Mouse (Mus musculus) cerebellum, adult 9-11 months (tissue): ENCODE measurements at regions not wholly inside any gene's neighbourhood (a gene's known extent, or its start where the extent isn't known, plus 50 kb on each side); places are given as distances from the start of the nearest gene placed in this dataset.
"Not testable (repeated sequence)": the region's sequence is repeated elsewhere in the genome, so short reads cannot be mapped to it uniquely, and the experiment has no call there.

Experiments
- DNase-seq: peaks from one replicate; pipeline ENCODE4 v3.0.0; 2022

DNA sequence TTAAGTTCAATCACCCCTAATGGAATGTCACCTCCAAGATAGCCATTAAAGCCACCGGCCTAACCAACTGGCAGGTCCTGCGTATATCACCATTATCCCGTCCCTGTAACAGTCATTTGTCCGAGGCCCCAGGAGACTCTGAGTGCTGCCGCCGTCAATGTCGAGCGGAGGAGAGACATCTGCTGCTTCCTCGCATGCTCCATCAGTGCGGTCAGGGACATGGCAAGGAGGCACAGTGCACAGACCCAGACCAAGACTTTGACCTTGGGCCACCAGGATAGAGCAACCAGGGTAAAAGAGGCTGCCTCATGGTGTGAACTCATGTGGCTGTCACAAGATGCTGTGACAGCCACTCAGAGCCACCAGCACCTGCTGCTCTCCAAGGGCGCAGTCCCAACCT, 172.9 kb downstream of the Tomm20 start:
- DNase-seq = no peak

DNA sequence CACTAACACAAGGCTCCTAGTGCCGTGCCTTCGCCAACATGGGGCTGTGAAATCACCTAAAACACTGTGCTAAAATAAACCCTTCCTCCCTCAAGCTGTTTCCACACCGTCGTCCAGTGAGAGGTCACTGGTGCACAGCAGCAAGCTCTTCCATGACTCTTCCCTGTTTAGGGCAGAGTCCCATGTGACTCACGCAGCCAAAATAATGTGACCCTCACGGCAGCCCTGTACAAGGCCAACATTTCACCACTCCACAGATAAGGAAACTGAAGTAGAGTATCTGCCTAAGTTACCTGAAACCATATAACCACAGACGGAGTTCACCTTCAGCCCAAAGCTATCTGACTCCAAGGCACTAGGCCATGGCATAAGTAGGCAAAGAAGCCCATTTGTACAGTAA, 173.4 kb downstream of the Tomm20 start:
- no peak for DNase-seq

DNA sequence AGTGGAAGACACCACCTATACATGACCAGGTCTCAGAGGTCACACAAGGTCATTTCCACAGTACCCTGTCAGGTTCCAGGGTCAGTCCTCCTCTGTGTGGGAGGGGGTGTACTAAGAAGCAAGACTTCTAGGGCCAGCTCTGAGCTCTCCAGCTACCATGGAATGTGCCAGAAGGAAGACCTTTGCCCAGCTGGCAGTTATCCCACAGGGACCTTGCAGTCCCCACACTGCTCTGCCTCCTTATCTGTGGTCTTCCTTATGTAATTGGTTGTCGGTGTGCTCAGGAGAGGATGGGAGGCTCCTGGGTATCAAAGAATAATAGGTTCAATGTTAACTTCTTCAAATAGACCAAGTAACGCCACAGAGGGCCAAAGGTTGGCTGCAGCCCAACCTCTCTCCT, 175.3 kb downstream of the Tomm20 start:
- not testable (repeated sequence) for DNase-seq

DNA sequence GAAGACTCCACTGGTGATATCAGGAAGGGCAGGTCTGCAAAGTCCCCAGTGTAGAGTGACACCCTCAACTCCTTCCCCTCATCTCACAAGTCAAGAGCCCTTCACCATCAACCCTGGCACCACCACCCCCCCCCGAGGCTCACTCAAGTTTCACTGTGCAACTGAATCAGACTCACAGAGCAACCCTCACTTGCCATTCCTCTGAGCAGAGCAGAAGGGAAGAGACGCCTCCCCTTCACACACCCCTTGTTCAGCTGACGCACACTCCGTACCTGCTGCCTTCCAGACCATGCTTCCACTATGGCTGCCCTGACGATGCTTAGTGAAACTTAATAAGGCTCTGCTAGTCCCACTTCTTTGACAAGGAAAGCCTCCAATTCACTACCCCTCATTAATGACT, 174.4 kb upstream of the Irf2bp2 start:
- DNase-seq = no peak

DNA sequence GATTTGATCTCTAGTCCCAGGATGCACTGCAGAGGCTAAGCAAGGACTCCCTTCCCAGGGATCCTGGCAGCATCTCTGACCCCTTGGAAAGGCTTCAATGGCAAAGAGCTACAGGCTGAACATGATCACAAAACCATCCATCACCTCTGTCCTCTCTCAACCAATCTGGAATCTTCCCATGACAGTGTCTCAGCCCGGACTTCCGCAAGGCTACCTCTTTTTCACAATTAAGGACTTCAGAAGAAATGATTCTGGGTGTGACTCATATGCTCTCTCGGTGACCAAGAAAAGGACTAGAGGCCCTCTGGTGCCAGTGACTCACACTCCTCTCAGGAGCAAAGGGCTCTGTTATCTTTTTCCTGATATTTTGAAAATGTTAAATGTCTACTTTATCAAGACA, 173.6 kb upstream of the Irf2bp2 start:
- DNase-seq = no peak

DNA sequence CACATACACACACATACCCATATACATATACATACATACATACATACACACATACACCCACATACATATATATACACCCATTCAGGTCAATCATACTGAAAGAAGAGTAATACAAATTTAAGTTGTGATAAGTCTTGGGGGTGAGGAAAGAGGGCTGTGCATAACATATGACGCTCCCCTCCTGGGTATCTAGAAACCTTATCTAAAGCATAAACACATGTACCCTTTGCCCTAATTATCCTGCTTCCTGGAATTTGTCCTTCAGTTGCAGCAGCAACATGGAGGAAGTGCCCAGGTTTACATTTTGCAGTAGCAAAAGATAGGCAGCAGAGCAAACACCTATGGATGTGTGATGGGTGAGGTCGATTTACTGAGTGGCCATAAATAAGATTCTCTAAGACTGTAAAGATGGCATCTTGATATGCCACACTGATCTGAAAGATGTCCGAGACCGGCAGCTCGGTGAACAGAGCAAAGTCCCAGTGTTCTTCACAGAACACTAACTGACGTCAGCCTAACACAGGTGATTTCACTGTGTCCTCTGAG, 172.0 kb upstream of the Irf2bp2 start:
- DNase-seq = no peak

DNA sequence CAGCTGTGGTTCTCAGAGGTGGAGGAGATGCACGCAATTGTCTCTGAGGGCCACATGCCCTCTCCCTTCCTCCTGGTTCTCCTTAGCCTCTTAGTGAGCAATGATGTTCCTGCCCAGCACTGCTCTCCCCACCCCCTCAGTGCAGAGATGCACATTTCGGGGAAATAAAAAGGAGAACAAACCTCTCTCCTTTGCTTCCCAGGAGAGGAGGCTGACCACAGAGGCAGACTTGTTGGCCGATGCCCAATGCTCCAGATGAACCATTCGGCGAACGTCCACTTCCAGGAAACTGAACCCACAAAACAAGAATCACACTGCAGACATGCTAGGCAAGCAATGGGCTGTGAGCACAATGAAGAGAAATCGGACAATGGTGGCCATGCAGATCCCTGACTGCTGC, 169.8 kb upstream of the Irf2bp2 start:
- no peak for DNase-seq

DNA sequence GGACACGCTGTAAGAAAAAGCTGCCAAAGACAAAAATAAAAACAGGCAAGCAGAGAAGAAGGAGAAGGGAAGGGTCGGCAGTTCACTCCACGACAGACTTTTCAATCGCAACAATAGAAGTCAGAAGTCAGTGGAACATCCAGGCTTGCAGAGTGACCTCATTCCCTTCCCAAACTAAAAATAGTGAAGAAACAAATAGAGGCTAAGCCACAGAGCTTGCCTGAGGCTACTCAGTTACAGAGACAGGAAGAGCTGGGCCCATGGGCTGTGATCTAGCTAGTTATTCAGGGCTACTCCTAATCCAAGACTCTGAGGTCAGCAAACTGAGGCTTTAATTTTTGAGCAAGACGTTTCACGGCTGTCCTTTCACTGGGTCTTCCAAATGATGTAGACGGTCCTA, 165.9 kb upstream of the Irf2bp2 start:
- no peak for DNase-seq

DNA sequence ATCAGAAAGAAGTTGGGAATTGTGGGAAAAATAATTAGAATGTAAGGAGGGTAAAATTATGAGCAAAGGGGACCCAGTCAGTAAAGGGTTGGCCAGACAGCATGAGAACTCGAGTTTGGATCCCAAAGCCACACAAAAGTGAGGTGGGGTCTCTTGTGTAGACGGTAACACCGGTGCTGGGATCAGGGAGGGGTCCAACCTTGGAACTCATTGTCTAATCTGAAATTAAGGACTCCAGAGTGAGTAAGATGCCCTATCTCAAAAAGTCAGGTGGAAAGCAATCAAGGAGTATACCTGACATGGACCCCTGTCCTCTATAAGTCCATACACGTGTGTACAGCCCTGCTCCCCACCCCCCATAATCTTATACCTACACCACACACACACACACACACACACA, 165.2 kb upstream of the Irf2bp2 start:
- DNase-seq = no peak

DNA sequence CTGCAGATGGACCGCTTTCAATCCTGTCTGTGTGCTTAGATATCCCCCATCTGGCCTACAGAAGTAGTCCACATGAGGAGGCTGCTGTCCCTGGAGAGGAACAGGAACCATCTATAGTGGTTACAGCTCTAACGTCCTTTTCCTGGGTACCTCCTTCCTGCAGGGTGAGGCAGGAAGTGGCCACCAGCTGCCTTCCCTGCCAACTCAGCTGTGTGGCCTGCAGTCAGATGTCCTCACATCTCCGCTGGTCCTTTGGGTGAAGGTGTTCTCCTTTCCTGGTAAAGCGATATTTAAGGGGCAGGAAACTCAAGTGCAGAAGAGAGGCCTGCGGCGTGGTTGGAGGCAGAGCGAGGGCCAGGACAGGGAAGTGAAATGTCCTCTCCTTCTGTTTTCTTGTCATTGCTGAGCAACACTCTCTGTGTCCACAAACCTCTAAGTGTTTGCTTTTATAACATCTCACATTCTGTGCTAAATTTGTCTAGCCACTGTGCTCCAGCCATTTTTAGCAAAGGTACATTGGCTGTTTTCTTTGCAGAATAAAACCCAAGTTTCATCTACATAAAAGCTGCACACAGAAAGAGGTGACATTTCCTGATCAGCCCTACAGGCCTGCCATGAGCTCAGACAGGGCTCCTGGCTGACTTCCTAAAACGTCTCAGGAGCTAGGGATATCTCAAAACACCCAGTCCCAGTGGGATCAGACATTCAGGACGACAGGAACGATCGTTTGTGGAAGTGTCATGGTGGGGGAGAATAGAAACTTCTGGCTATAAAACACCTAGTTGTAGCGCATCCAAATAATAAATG, 164.4 kb upstream of the Irf2bp2 start:
- DNase-seq = no peak

DNA sequence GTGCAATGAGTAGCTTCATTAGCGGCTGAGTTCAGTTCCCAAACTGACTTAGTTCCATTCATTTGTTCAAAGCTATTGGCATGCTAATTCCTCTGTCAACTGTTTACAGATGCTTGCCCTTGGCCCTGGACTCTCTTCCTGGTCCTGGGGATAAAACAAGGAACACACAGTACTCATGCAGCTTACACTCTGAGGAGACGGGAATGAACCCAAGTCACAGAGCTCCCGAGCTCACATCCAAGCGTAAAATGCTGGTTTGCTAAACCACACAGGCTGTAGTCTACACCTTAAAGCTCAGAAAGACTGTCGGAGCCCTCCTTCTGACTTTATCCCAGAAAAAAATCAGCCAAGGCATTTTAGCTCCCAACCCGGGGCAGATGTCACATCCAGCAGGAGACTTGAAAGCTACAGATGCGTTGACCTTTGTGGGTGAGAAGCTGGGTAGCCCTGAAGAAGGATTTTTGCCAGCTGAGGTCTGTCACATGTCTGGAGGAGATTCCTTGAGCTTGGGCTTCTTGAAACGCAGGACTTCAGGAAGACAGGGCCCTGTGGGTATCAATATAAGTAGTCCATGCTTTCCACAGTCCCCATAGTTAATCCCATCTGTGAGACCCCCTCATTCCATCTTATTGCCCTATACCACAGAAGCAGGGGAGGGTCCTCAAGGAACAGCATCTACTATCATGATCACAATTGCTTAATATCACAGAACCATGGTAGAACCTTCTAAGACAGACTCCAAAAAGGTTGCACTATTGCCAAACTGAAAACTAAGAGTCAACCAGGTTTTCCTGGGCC, 162.7 kb upstream of the Irf2bp2 start:
- no peak for DNase-seq

DNA sequence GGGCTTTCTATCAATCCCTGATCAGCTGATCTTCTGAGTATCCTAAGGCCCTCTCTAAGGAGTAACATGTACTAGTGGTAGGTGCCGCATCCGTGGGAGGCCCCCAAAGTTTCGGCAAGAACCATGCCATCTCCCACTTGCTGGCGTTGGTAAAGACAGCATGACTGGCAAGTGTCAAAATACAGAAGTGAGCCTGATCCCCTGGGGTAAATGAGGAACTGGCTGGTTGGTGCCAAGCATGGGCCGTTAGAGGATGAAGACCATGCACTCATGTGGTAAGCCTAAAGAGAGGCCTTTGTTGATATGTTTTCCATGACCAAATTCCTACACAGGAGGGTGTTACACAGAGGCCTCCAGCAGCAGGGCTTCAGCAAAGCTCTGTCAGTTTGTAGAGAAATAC, 161.9 kb upstream of the Irf2bp2 start:
- DNase-seq = no peak

DNA sequence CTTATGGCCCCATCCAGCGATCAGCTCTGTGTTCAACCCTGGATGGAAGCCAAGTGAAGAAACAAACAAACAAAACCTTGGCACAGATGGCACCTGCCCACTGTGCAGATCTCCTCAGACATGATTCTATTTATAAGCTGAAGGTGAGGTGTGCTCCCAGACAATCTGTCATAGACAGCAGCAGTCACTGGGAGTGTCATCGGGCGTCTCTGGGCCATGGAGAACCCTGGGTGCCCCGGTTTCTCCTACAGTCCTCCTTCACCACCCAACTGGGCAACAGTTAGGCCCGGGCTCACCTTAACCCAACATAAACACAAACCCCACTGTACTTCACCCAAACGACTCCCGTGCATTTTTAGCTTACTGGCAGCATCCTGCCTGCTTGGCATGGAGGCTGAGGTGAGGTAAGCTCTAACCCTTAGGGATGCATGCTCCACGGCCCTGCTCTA, 160.6 kb upstream of the Irf2bp2 start:
- DNase-seq = peak; percentile 74

DNA sequence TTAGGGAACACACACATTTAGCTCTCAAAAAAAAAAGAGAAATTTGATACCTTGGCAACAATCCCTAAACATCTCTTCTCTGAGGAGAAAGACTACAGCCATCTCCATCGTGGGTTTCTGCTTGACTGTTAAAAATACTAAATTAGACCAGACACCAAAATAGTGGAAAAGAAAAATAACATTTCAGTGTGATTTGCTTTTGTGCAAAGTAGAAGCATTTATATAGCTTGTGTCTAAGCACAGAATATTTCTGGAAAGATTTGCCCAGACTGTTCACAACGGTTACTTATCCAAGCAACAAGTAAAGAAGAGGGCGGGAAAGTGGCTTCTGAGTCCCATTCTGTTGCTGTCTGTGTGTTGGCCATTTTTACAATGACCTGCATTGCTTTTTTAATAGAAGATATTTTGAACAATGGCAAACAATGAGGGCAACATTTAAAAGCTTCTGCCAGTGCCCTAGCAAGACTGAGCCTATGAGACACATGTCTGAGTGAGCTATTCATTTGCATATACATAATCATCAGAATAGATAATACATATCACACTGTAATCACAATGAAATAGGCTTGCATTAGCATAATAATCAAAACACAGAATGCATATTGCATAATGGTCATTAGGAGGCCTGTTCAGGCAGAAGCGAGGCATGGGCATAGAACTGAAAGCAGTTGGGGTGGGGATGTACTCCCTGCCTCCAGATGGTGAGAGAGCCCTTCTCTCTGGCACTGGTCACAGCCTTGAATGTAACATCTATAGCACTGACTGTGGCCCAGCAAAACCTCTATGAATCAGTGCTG, 159.5 kb upstream of the Irf2bp2 start:
- peak; percentile 33 for DNase-seq

DNA sequence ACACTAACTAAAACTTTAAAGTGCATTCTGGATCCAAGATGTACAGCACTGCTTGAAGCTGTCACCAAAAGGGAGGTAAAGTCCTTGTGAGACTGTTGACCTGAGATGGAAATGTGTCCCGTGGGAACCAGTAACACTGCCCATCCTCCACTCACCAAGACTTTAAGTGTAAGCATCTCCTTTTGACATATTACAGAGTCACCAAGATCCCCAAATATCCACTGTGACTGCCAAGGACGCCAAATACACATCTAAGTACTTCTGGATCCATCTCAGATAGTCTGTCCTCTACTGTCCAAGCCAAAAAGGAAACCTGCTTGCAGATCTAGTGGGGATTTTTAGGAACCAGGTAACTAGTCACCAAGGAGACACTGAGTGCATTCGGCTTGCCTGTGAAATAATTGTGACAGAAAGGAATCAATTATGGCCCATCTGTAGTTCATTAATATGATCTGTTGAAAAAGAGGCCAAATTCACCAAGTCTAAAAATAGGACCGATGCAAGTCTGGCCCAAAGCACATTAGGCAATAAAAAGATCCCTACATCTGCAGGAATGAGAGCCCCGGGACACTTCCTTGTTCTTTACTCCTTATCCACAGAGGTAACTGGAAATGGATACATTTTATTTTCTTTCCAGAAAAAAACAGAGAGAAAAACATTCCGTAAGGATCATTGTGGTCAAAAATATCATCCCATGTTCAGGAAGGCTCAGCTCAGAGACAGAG, 157.8 kb upstream of the Irf2bp2 start:
- DNase-seq = no peak

DNA sequence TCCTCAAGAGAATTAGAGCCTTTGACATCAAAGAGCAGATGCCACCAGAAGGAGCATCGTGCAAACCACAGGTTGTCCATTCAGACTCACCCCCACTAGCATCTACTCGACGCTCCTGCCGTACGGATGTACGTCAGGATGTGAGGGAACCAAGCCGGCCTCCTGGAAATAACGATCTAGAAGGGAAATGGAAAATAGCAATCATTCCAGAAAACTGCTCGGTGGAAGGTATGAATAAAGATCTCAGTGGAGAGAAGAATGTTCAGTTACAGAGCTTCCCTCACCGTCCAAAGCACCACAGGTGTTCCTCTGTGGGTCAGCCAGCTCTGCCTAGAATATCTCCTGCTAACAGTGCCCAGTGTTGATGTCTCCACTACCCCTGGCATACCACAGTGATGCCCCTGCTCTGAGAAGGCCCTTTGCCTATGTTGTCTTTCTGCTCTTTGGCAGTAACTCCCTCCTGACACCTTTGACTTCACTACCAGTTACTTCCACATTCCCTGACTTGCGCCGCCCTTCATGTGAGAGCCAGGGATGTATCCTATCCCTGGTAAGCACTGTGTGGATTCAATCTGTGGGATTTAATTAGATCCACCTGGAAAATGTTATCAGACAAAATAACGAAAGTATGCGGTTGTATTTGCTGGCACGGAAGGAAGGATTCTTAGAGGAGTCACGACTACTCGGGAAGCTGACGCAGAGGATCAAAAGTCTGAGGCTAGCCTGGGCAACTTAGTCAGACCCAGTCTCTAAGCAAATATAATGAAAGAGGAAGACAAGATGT, 152.4 kb upstream of the Irf2bp2 start:
- no peak for DNase-seq

DNA sequence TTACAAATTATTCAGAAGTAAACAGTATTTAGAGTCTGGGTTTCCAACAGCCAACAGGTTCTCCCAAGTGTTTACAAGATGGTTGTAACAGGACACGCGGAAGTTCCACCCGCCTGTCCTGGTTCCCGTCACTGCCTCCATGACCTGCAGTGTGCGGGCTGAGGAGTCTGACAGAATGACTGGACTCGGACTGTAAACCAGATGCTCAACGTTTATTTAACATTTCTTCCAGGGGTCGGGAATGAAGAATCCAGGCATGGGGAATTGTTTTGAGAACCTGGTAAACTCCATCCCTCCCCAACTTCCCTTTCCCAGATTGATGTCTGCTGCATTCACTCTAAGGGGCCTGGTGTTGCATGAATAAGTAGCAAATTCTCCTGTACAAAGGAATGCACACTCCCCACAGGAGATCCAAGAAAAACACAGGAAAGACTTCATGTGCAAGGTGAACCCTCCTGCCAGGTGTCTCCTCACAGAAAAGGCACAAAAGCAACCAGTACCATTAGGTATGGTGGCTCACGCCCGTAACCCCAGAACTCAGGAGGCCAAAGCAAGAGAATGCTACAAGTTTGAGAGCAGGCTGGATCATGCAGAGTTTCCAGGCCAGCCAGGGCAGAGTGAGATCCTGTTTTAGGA, 151.1 kb upstream of the Irf2bp2 start:
- DNase-seq = no peak

DNA sequence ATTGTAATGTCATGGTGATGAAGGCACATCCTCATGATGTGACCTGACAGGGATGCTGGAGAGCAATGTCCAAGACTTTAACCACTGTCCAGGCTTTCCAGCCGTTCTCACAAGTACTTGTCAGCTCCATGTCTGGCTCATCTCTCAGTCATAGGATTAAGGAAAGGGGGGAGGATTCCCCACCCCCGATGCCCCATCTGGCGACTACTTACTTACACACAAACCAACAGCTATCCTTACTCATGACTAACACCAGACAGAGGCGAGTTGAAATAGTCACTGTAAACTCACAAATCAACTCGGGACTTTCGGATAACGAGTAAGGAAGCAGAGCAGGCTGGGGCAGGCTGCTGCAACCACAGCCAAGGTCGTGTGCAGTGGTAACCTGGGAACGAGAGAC, 149.5 kb upstream of the Irf2bp2 start:
- no peak for DNase-seq

DNA sequence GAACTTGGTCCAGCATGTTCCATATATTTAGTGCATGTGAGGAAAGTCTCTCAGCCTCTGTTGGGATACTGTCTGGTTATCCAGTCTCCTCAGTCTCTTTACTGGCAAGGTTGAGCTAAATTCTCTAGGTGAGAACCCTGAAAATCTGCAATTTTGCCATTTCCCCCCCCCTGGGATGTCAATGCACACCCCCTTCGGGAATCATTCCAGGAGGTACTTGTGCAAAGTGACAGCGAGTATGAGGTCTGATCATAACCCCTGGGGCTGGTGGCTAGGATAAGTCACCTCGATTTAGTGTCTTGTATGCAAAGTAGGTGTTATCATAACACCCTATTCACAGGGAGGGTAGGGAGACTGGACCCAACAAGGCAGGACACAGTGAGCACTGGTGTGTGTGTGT, 148.3 kb upstream of the Irf2bp2 start:
- no peak for DNase-seq

DNA sequence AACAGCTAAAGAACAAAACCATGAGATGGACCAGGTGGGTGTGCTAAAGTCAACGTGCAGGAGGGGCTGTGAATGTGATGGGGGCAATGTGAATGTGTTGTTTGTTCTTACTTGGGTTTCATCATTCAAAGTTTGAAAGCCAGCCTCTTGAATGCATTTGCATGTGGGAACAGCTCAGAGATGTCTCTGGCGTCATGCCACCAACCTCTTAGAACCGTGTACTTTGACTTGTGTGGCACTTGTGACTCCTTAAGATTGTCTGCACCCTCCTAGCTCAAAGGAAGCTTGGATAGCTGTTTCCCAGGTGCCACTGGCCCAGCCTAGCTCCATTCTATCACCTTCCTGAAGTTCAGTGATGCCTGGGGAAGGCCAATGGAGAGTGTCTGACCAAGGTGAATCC, 147.2 kb upstream of the Irf2bp2 start:
- DNase-seq = no peak

DNA sequence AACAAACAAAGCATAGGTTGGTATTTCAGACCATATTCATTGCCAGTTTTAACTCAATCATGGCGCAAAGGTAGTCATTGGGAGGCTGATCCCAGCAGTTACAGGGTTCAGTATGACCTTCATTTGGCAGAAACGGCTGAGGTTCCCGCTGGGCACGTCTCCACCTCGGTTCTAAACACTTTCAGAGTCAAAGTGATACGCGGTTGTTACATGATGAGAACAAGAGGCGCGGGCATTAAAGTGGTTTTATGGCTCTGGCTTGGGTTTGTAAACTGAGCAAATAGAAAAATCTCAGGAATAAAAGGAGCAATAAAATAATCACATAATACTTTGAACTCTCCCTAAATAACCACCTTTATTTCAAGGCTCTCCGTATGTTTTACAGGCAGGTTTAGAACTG, 146.0 kb upstream of the Irf2bp2 start:
- DNase-seq = no peak
